Mouse (Mus musculus) c-Kit-positive CD71-positive TER-119-negative erythroid progenitor cells, embryonic 14.5 days (primary cell): ENCODE measurements around the gene Abt1.
A peak's percentile ranks its signal among the peaks of the same experiment; 100 is the strongest.

Experiments
- DNase-seq: peaks from one replicate; pipeline ENCODE4 v3.0.0-alpha.2; 2013; ENCODE audit warnings: low read depth

Gene Abt1

GRCm38 (mm10) chr13:23438521-23438920, 14.9 kb upstream of the Abt1 start:
- no peak for DNase-seq

GRCm38 (mm10) chr13:23437908-23438307, 14.2 kb upstream of the Abt1 start:
- DNase-seq, result no peak

- DNase-seq, result no peak
Measured at GRCm38 (mm10) chr13:23436861-23437822, 13.5 kb upstream of the Abt1 start.

GRCm38 (mm10) chr13:23436231-23436661, 12.6 kb upstream of the Abt1 start:
- no peak for DNase-seq

- no peak for DNase-seq
Measured at GRCm38 (mm10) chr13:23435676-23436075, 12.0 kb upstream of the Abt1 start.

GRCm38 (mm10) chr13:23435241-23435640, 11.6 kb upstream of the Abt1 start:
- DNase-seq, result no peak

GRCm38 (mm10) chr13:23434426-23434825, 10.8 kb upstream of the Abt1 start:
- DNase-seq, result no peak

- no peak for DNase-seq
Measured at GRCm38 (mm10) chr13:23433801-23434200, 10.1 kb upstream of the Abt1 start.

GRCm38 (mm10) chr13:23433206-23433605, 9.5 kb upstream of the Abt1 start:
- no peak for DNase-seq

- peak; percentile 98 for DNase-seq
Measured at GRCm38 (mm10) chr13:23432562-23433201, 9.0 kb upstream of the Abt1 start.

GRCm38 (mm10) chr13:23431351-23431771, 7.7 kb upstream of the Abt1 start:
- DNase-seq, result no peak

- no peak for DNase-seq
Measured at GRCm38 (mm10) chr13:23430734-23431133, 7.1 kb upstream of the Abt1 start.

GRCm38 (mm10) chr13:23429771-23430380, 6.2 kb upstream of the Abt1 start:
- DNase-seq, result no peak

GRCm38 (mm10) chr13:23428166-23428993, 4.7 kb upstream of the Abt1 start:
- DNase-seq, result no peak

GRCm38 (mm10) chr13:23427401-23427910, 3.8 kb upstream of the Abt1 start:
- no peak for DNase-seq

- peak; percentile 80 for DNase-seq
Measured at GRCm38 (mm10) chr13:23426922-23427321, 3.3 kb upstream of the Abt1 start.

GRCm38 (mm10) chr13:23426335-23426734, 2.7 kb upstream of the Abt1 start:
- DNase-seq, result peak; percentile 83

- DNase-seq, result peak; percentile 89
Measured at GRCm38 (mm10) chr13:23425505-23425904, 1.8 kb upstream of the Abt1 start.

GRCm38 (mm10) chr13:23424494-23425325, 1.0 kb upstream of the Abt1 start:
- peak; percentile 94 for DNase-seq

GRCm38 (mm10) chr13:23424052-23424380, 350 bp upstream of the Abt1 start:
- no peak for DNase-seq

- no peak for DNase-seq
Measured at GRCm38 (mm10) chr13:23422351-23422750, 1.3 kb downstream of the Abt1 start.
